Mouse (Mus musculus) retina, postnatal 1 day (tissue): ENCODE results near the gene Vmp1.

Experiments
- DNase-seq: peaks from one replicate; pipeline ENCODE4 v3.0.0-alpha.2; 2012

Gene Vmp1

GRCm38 (mm10) chr11:86547412-86547811 is 136.2 kb downstream of the Vmp1 start:
- DNase-seq, result peak; percentile 4

GRCm38 (mm10) chr11:86545556-86545955 is 138.1 kb downstream of the Vmp1 start:
- DNase-seq, result no peak

GRCm38 (mm10) chr11:86544639-86545299 is 138.9 kb downstream of the Vmp1 start, which contains the start of the genes Rps6kb1 and Tubd1:
Gene Rps6kb1, minus strand, starts transcription at chr11:86544805.
Gene Tubd1, plus strand, starts transcription at chr11:86544991.
- peak; percentile 100 for DNase-seq

DNA sequence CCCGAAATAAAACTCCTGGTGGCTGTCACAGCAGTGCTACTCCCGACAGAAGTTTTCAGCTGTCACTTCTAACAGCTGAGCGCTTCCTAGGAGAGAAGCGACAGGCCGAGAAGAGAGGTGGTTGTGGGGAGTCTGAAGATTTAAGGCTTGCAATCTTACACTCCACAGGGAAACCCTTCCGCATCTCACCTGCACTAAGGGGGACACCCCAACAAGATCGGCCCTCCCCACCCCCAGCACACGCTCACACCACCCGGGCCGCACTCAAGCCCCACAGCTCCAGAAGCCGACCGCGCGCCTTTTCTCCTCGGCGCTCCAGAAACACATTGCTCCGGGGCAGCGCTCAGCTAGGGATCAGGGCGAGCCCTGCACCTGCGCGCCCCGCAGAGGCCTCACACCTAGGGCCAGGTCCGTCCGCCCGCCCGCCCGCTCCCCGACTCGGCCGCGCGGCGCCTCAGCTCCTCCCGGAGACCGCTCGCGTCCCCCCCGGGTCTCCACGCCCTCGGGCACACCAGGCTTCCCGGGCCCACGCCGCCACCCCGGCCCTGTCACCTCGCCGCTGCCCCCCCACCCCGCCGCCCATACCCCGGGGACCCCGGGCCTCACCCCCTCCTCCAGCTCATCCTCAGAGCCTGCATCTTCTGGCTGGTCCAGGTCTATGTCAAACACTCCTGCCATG is 139.5 kb downstream of the Vmp1 start:
- DNase-seq, result no peak

- DNase-seq, result no peak
Observed at GRCm38 (mm10) chr11:86542851-86543250, 140.8 kb downstream of the Vmp1 start.

DNA sequence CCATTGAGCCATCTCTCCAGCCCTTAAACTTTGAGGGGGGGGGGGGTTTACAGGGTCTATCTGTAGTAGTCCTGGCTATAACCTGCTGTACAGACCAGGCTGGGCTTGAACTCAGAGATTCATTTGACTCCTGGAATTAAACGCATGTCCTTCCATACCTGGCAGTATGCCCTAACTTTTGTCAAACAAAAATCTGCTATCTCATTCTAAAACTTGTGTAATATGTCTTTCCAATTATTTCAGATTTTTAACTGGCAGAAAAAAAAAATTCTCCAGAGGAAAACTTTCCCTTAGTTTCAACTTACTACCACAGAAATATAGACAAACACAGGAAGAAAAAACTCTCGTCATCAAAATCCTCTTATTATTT is 143.2 kb downstream of the Vmp1 start:
- DNase-seq, result no peak

DNA sequence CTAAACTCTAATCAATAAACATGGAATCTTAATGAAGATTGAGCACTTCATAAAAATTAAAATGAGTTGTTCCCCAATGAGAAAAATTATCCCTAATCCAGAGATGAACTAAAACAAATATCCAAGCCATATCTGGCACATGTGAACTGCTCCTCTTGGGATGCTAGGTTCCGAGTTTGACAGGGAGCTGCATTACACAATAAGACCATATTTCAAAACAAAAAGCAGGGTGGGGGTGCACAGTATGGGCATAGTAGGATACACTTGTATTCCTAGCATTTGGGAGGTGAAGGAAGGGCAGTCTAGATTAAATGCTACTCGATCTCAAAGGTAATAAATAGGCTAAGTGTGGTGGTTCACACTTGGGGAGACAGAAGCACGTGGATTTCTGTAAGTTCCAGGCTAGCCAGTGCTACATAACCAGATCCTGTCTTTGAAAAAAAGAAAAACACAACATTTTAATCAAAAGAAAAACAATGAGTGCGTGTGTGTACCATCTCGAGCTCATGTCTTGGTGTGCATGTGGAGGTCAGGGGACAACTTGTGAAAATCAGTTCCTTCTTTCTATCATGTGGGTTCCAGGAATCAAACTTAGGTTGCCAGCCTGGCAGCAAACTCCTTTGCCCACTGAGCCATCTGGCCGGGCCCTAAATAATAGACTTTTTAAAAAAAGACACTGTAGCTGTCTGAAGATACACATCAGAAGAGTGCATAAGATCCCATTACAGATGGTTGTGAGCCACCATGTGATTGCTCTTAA is 143.7 kb downstream of the Vmp1 start:
- no peak for DNase-seq

DNA sequence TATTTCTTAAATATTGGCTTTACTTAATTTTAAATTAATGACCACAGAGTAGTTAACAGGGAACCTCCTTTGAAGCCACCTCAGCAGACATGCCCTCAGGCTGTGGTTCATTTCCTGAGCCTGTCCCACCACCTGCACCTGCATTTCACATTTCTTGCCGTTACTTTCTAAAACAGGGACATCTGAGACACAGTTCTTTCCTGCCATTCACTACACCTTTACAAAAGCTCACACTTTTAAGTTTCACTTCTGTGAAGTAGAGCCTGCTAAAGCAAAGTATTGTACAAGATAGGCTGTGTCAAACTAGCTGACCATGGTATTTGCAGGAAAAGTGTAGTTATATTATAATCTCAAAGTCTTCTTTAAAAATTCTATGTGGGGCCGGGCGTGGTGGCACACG is 144.8 kb downstream of the Vmp1 start:
- no peak for DNase-seq

DNA sequence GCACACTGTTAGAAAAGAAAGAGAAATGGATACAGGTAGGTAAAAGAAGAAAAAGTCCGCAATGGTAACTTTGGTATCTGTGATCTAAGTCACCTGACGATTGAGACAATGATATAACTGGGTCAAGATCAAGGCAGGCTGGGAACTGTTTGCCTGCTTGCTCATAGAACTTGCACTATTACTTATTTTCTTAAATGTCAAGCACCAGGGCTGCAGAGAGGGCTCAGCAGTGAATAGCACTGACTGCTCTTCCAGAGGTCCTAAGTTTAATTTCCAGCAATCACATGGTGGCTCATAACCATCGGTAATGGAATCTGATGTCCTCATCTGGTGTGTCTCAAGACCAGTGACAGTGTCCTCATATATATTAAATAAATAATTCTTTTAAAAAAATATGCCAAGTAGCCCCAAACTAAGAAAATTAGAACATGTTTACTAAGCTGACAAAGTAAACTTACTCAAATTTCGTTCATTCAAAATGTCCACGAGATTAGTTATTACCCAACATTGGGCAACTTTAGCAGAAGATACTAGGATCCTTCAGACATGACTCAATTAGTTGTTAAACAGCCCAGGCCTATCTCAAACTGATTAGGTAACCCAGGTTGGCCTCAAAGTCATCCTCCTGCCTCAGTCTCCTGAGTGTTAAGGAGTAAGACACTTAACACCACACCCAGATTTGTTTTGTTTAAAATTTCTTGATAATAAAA is 149.3 kb downstream of the Vmp1 start:
- no peak for DNase-seq
